Mouse (Mus musculus) liver, postnatal 0 days (tissue): Measurements from ENCODE around the gene Ush1c.

Source experiments
- CTCF ChIP-seq: sonication (generic); IDR thresholded peaks from 2 replicates; pipeline ENCODE4 v1.5.1; 2016; ENCODE audit warnings: antibody characterized with exemption, low read depth
- EP300 ChIP-seq: IDR thresholded peaks from 2 replicates; pipeline ENCODE4 v1.6.1; 2016; ENCODE audit warnings: antibody characterized with exemption, low read depth, mild to moderate bottlenecking

GRCm38 (mm10) chr7:46238346-46238745, at the start of gene Ush1c:
- TF ChIP-seq CTCF (no peak), EP300 (no peak)
